Mouse (Mus musculus) B cell, adult 67 days (primary cell): ENCODE measurements around the gene Klk14. TPM values are rescaled to one million over a fixed set of nuclear protein-coding genes. Genes with fewer than 3 reads are reported as not detected.

Experiments used
- total RNA-seq, 2 experiments: library from RNA; stranded (reverse); gene quantifications; 4 replicates each; pipeline ENCODE4 v1.2.4; 2023

Klk14 gene
- not detected for total RNA-seq

DNA sequence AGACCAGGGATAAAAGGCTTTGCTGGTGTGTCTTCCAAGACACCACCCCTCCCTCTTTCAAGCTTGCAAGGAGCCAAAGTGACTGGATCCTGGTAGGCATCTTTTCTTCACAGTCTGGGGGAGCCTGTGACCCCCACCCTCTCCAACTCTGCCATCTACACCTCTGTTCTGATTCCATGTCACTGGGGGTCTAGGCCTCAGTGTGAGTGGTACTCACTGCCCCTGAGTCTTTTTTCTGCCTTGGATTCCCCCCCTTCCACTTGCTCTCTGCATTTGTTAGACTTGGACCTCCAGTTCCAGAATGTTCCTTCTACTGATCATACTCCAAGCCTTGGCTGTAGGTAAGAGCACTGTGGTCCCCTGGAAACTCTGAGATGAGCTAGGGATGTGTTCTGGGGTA lies at the start of gene Klk14:
TSS of gene Klk14 (plus strand) at position 301 of the 400 bp plus-strand sequence.

DNA sequence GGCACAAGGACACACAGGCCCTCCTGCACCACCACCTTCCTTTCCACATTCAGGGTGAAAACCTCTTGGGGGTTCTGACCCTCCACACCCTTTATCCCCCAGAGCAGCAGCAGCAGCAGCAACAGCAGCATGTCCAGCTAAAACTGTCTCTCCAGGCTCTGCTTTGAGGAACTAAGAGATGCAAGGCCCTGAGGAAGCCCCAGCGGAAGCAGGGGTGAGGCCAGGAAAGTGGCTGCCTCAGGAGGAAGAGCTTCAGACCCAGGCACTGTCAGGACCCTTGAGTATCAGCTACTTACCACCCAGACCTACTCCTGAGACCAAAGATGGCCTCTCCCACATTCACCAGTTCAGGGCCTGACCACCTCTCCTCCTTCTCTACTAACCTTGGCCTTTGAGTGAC lies 30.2 kb upstream of the Klk14 start, which contains the start of gene Siglece:
TSS of gene Siglece (minus strand) at position 160 of the 400 bp plus-strand sequence.

DNA sequence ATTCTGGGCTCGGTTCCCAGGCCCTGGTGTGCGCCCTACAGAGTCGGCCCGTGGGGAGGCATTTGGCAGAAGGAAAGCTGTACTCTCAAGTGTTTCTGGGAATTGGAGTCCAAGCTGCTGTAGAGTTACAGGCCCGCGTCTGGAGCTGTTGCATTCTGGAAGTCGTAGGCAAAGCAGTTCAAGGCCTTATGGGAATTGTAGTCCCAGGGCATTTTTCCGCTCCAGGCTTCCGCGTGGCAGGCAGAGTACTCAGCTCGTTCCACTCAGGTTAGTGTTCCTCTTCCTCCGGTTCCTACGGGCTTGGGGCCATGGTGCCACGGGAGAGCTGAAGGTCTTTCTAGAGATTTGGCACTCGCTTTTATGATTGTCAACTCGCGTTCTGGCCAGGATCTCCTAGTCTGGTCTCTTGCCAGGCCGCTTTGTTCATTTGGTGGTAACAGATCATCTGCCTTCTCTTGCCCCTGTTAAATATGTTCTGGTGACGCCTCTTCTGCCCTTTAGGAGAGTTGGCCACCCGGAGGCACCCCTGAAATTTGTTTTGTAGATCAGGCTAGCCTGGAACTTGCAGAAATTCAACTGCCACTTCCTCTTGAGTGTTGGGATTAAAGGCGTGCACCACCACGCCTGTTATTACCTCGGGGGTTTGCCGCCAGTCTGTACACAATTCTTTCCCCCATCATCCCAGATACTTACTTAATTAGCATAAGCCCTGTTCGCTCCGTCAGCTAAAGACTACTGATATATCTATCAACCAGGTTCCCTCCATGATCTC lies 18.2 kb upstream of the Klk14 start, which contains the start of gene Ctu1:
TSS of gene Ctu1 (plus strand) at position 208 of the 772 bp plus-strand sequence.

DNA sequence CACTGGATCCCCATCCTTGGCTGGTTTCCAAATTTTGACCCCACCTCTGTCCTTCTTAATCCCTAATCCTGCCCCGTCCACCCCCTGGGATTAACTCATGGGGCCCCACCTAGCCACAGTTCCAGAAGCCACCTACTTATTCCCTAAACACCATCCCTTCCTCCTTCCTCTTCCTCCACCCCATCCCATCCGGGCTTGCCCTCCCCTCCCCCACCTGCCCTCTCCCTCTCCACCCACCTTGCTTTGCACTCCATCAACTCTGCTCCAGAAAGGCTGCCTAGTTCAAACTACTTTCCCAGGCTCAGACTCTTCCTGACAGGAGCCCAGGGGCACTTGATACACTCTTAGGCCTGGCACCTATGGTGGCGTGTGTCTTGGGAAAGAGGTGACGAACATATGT lies 22.0 kb downstream of the Klk14 start, which contains the start of gene Klk13:
TSS of gene Klk13 (plus strand) at position 301 of the 400 bp plus-strand sequence.

Other genes with a start within 250 kb of the Klk14 start
- gene Cldnd2, start 249.6 kb upstream of the Klk14 start, total RNA-seq = not detected
- 10 to 100 TPM; 40.2 to 43.3 TPM for gene Etfb, start 246.3 kb upstream of the Klk14 start, total RNA-seq
- not detected for gene Gm45233, start 246.3 kb upstream of the Klk14 start, total RNA-seq
- 1 to 10 TPM; 1.2 to 3.1 TPM for gene Vsig10l, start 227.3 kb upstream of the Klk14 start, total RNA-seq
- not detected for gene Iglon5, start 200.3 kb upstream of the Klk14 start, total RNA-seq
- not detected for gene 4931406B18Rik, start 184.5 kb upstream of the Klk14 start, total RNA-seq
- 1 to 10 TPM; 1.0 to 2.3 TPM for gene Cd33, start 146.0 kb upstream of the Klk14 start, total RNA-seq
- gene Zfp658, start 128.2 kb upstream of the Klk14 start, total RNA-seq = 1 to 10 TPM; 2.5 to 3.0 TPM
- gene Zfp719, start 110.8 kb upstream of the Klk14 start, total RNA-seq = 1 to 10 TPM; 7.8 to 9.9 TPM
- gene Zfp819, start 83.2 kb upstream of the Klk14 start, total RNA-seq = not detected
- not detected for gene Ceacam18, start 55.7 kb upstream of the Klk14 start, total RNA-seq
- 1 to 10 TPM in 1 of 2 experiments, under 1 TPM in 1; 0.30 to 1.7 TPM for gene Siglece, start 30.3 kb upstream of the Klk14 start, total RNA-seq
- gene Ctu1, start 18.4 kb upstream of the Klk14 start, total RNA-seq = 10 to 100 TPM in 1 of 2 experiments, 1 to 10 TPM in 1; 5.8 to 10.3 TPM
- not detected for gene Klk13, start 22.1 kb downstream of the Klk14 start, total RNA-seq
- not detected for gene Klk12, start 78.5 kb downstream of the Klk14 start, total RNA-seq
- not detected for gene Klk11, start 84.2 kb downstream of the Klk14 start, total RNA-seq
- gene Klk10, start 90.6 kb downstream of the Klk14 start, total RNA-seq = not detected
- not detected for gene Klk9, start 101.5 kb downstream of the Klk14 start, total RNA-seq
- 1 to 10 TPM; 2.6 to 5.1 TPM for gene Klk8, start 107.2 kb downstream of the Klk14 start, total RNA-seq
- under 1 TPM in 1 of 2 experiments, not detected in 1; 0.38 TPM for gene Klk7, start 120.9 kb downstream of the Klk14 start, total RNA-seq
- not detected for gene Klk6, start 134.1 kb downstream of the Klk14 start, total RNA-seq
- not detected for gene Klk5, start 151.6 kb downstream of the Klk14 start, total RNA-seq
- gene Klk4, start 190.7 kb downstream of the Klk14 start, total RNA-seq = not detected
- not detected for gene Klk15, start 243.3 kb downstream of the Klk14 start, total RNA-seq